Mouse (Mus musculus): Measurements from ENCODE around the gene Entr1. TPM values are rescaled to one million over a fixed set of nuclear protein-coding genes. Genes with fewer than 3 reads are reported as not detected.

Gene Entr1
- polyA plus RNA-seq, 1 experiment from 2014 or later, result 125 TPM

GRCm38 (mm10) chr2:26410931-26411411 is 21.9 kb upstream of the Entr1 start:
- Histone ChIP-seq H3K4me1 (ENCODE audit: insufficient read depth, low read length) (peaks cover 28% of the 10 kb centered on the region), H3K4me3 (ENCODE audit: low read length) (no peak overlapping the region), H3K4me2 (replicated peaks; ENCODE audit: low read depth, low read length) (no peak overlapping the region), H3K27ac (ENCODE audit: low read length) (no peak overlapping the region), H3K9ac (replicated peaks; ENCODE audit: low read length) (no peak overlapping the region), H3K36me3 (ENCODE audit: insufficient read depth, low read length) (peaks cover 41% of the 10 kb centered on the region), H3K9me3 (ENCODE audit: low read length) (no peaks in the 10 kb centered on the region), H3K27me3 (ENCODE audit: insufficient read depth, low read length) (no peaks in the 10 kb centered on the region)
- 52% methylated on average over 5 of the region's 5 CpGs for WGBS
- ATAC-seq (ENCODE audit: low FRiP score, low TSS enrichment), result no peak

- H3K9ac ChIP-seq (replicated peaks; ENCODE audit: low read length), result no peak overlapping the region
- H3K4me3 ChIP-seq (ENCODE audit: low read length), result no peak overlapping the region
- H3K27me3 ChIP-seq (ENCODE audit: insufficient read depth, low read length), result no peaks in the 10 kb centered on the region
- no peak overlapping the region for H3K27ac ChIP-seq (ENCODE audit: low read length)
- peaks cover 34% of the 10 kb centered on the region for H3K4me1 ChIP-seq (ENCODE audit: insufficient read depth, low read length)
- H3K9me3 ChIP-seq (ENCODE audit: low read length), result no peaks in the 10 kb centered on the region
- WGBS, result 70% methylated on average over 5 of the region's 5 CpGs
- H3K36me3 ChIP-seq (ENCODE audit: insufficient read depth, low read length), result peaks cover 33% of the 10 kb centered on the region
- no peak for ATAC-seq (ENCODE audit: low FRiP score, low TSS enrichment)
- H3K4me2 ChIP-seq (replicated peaks; ENCODE audit: low read depth, low read length), result no peak overlapping the region
Observed at GRCm38 (mm10) chr2:26410091-26410490, 21.0 kb upstream of the Entr1 start.

- Histone ChIP-seq H3K9me3 (ENCODE audit: low read length) (no peaks in the 10 kb centered on the region), H3K9ac (replicated peaks; ENCODE audit: low read length) (0 out of 2 replicates have a peak overlapping the region, but pooled peaks have one; percentile 1), H3K27ac (ENCODE audit: low read length) (no peak overlapping the region), H3K4me3 (ENCODE audit: low read length) (peak overlapping the region; percentile 91), H3K27me3 (ENCODE audit: insufficient read depth, low read length) (no peaks in the 10 kb centered on the region), H3K4me1 (ENCODE audit: insufficient read depth, low read length) (peaks cover 36% of the 10 kb centered on the region), H3K36me3 (ENCODE audit: insufficient read depth, low read length) (peaks cover 30% of the 10 kb centered on the region), H3K4me2 (replicated peaks; ENCODE audit: low read depth, low read length) (peak overlapping the region; percentile 75; the same call in 1 of the 2 replicates)
- ATAC-seq (ENCODE audit: low FRiP score, low TSS enrichment), result no peak; the same call in 1 of the 2 replicates
- whole genome bisulfite sequencing, result 62% methylated on average over 3 of the region's 3 CpGs
Observed at GRCm38 (mm10) chr2:26409362-26409761, 20.2 kb upstream of the Entr1 start.

GRCm38 (mm10) chr2:26408515-26409356 is 19.6 kb upstream of the Entr1 start, which contains the start of gene Inpp5e:
Gene Inpp5e (minus strand): TSS chr2:26409203.
- Histone ChIP-seq H3K36me3 (ENCODE audit: insufficient read depth, low read length) (peaks cover 24% of the 10 kb centered on the region), H3K27me3 (ENCODE audit: insufficient read depth, low read length) (no peaks in the 10 kb centered on the region), H3K9me3 (ENCODE audit: low read length) (no peaks in the 10 kb centered on the region), H3K4me1 (ENCODE audit: insufficient read depth, low read length) (peaks cover 36% of the 10 kb centered on the region), H3K27ac (ENCODE audit: low read length) (peak within 1 kb of the TSS; percentile 85), H3K9ac (replicated peaks; ENCODE audit: low read length) (peak within 1 kb of the TSS; percentile 93), H3K4me3 (ENCODE audit: low read length) (peak within 1 kb of the TSS; percentile 91), H3K4me2 (replicated peaks; ENCODE audit: low read depth, low read length) (peak within 1 kb of the TSS; percentile 75)
- ATAC-seq (ENCODE audit: low FRiP score, low TSS enrichment), result peak; percentile 97
- under 1% methylated on average over 57 of the region's 57 CpGs for WGBS

- no peak for ATAC-seq (ENCODE audit: low FRiP score, low TSS enrichment)
- Histone ChIP-seq H3K9me3 (ENCODE audit: low read length) (no peaks in the 10 kb centered on the region), H3K4me3 (ENCODE audit: low read length) (no peak overlapping the region), H3K36me3 (ENCODE audit: insufficient read depth, low read length) (peaks cover 36% of the 10 kb centered on the region), H3K27me3 (ENCODE audit: insufficient read depth, low read length) (no peaks in the 10 kb centered on the region), H3K27ac (ENCODE audit: low read length) (no peak overlapping the region), H3K9ac (replicated peaks; ENCODE audit: low read length) (no peak overlapping the region), H3K4me2 (replicated peaks; ENCODE audit: low read depth, low read length) (no peak overlapping the region), H3K4me1 (ENCODE audit: insufficient read depth, low read length) (peaks cover 31% of the 10 kb centered on the region)
- 63% methylated on average over 8 of the region's 8 CpGs for WGBS
Observed at GRCm38 (mm10) chr2:26403306-26403705, 14.2 kb upstream of the Entr1 start.

GRCm38 (mm10) chr2:26402265-26402664 is 13.1 kb upstream of the Entr1 start:
- 83% methylated on average over 1 of the region's 1 CpGs for WGBS
- Histone ChIP-seq H3K36me3 (ENCODE audit: insufficient read depth, low read length) (peaks cover 44% of the 10 kb centered on the region), H3K27ac (ENCODE audit: low read length) (no peak overlapping the region), H3K27me3 (ENCODE audit: insufficient read depth, low read length) (no peaks in the 10 kb centered on the region), H3K9ac (replicated peaks; ENCODE audit: low read length) (no peak overlapping the region), H3K9me3 (ENCODE audit: low read length) (no peaks in the 10 kb centered on the region), H3K4me2 (replicated peaks; ENCODE audit: low read depth, low read length) (no peak overlapping the region), H3K4me1 (ENCODE audit: insufficient read depth, low read length) (peaks cover 20% of the 10 kb centered on the region), H3K4me3 (ENCODE audit: low read length) (no peak overlapping the region)
- no peak for ATAC-seq (ENCODE audit: low FRiP score, low TSS enrichment)

GRCm38 (mm10) chr2:26401023-26401422 is 11.9 kb upstream of the Entr1 start:
- WGBS, result 87% methylated on average over 4 of the region's 4 CpGs

GRCm38 (mm10) chr2:26400296-26400695 is 11.2 kb upstream of the Entr1 start:
- Histone ChIP-seq H3K4me2 (replicated peaks; ENCODE audit: low read depth, low read length) (no peak overlapping the region), H3K4me1 (ENCODE audit: insufficient read depth, low read length) (peaks cover 3% of the 10 kb centered on the region; the same call in 1 of the 2 replicates), H3K27ac (ENCODE audit: low read length) (no peak overlapping the region), H3K9me3 (ENCODE audit: low read length) (no peaks in the 10 kb centered on the region), H3K36me3 (ENCODE audit: insufficient read depth, low read length) (peaks cover 63% of the 10 kb centered on the region), H3K27me3 (ENCODE audit: insufficient read depth, low read length) (no peaks in the 10 kb centered on the region), H3K9ac (replicated peaks; ENCODE audit: low read length) (no peak overlapping the region), H3K4me3 (ENCODE audit: low read length) (no peak overlapping the region)
- no peak for ATAC-seq (ENCODE audit: low FRiP score, low TSS enrichment)
- 89% methylated on average over 5 of the region's 5 CpGs for WGBS

More at GRCm38 (mm10) chr2:26401023-26401422, 11.9 kb upstream of the Entr1 start:
- Histone ChIP-seq H3K9me3 (ENCODE audit: low read length) (no peaks in the 10 kb centered on the region), H3K4me2 (replicated peaks; ENCODE audit: low read depth, low read length) (no peak overlapping the region), H3K4me3 (ENCODE audit: low read length) (no peak overlapping the region), H3K27ac (ENCODE audit: low read length) (no peak overlapping the region), H3K9ac (replicated peaks; ENCODE audit: low read length) (no peak overlapping the region), H3K36me3 (ENCODE audit: insufficient read depth, low read length) (peaks cover 55% of the 10 kb centered on the region), H3K4me1 (ENCODE audit: insufficient read depth, low read length) (peaks cover 8% of the 10 kb centered on the region), H3K27me3 (ENCODE audit: insufficient read depth, low read length) (no peaks in the 10 kb centered on the region)
- no peak for ATAC-seq (ENCODE audit: low FRiP score, low TSS enrichment)

- no peaks in the 10 kb centered on the region for H3K27me3 ChIP-seq (ENCODE audit: insufficient read depth, low read length)
- H3K27ac ChIP-seq (ENCODE audit: low read length), result no peak overlapping the region
- H3K4me1 ChIP-seq (ENCODE audit: insufficient read depth, low read length), result no peaks in the 10 kb centered on the region
- H3K4me3 ChIP-seq (ENCODE audit: low read length), result no peak overlapping the region
- H3K4me2 ChIP-seq (replicated peaks; ENCODE audit: low read depth, low read length), result no peak overlapping the region
- ATAC-seq (ENCODE audit: low FRiP score, low TSS enrichment), result no peak
- H3K9ac ChIP-seq (replicated peaks; ENCODE audit: low read length), result no peak overlapping the region
- H3K36me3 ChIP-seq (ENCODE audit: insufficient read depth, low read length), result peaks cover 69% of the 10 kb centered on the region
- H3K9me3 ChIP-seq (ENCODE audit: low read length), result no peaks in the 10 kb centered on the region
- WGBS, result 78% methylated on average over 5 of the region's 5 CpGs
Observed at GRCm38 (mm10) chr2:26399647-26400046, 10.5 kb upstream of the Entr1 start.

GRCm38 (mm10) chr2:26398978-26399377 is 9.9 kb upstream of the Entr1 start:
- no peak for ATAC-seq (ENCODE audit: low FRiP score, low TSS enrichment)

More at GRCm38 (mm10) chr2:26398978-26399377, 9.9 kb upstream of the Entr1 start:
- Histone ChIP-seq H3K27ac (ENCODE audit: low read length) (no peak overlapping the region), H3K4me2 (replicated peaks; ENCODE audit: low read depth, low read length) (no peak overlapping the region), H3K4me3 (ENCODE audit: low read length) (no peak overlapping the region), H3K9ac (replicated peaks; ENCODE audit: low read length) (no peak overlapping the region), H3K4me1 (ENCODE audit: insufficient read depth, low read length) (no peaks in the 10 kb centered on the region), H3K27me3 (ENCODE audit: insufficient read depth, low read length) (no peaks in the 10 kb centered on the region), H3K36me3 (ENCODE audit: insufficient read depth, low read length) (peaks cover 76% of the 10 kb centered on the region), H3K9me3 (ENCODE audit: low read length) (no peaks in the 10 kb centered on the region)
- 81% methylated on average over 8 of the region's 8 CpGs for WGBS
